Mouse (Mus musculus): Measurements from ENCODE around the gene Ctsw. TPM values are rescaled to one million over a fixed set of nuclear protein-coding genes. Genes with fewer than 3 reads are reported as not detected.

Ctsw gene
- 0.14 TPM in 1 of 2 replicates, not detected in the other for polyA plus RNA-seq (2012; rRNA removed)

DNA sequence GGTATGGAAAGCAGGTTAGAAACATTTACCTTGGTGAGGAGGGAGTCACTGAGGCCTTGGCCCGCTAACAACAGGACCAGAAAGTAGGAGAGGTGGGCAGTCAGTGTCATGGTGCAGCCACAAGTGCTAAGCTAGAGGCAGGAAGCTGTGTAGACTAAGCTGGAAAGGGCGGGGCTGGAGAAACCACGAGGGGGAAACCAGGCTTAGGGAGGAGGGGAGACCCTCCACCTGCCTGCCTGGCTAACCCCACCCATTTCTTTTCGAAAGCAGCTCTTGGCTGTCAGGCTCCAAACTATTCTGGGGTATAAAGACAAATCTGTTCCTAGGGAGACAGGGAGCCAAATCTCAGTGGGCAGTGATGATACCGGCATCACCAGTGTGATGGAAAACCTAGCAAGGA, at the start of gene Ctsw:
Gene Ctsw, minus strand, starts transcription at position 134 of the 400 bp plus-strand sequence.
- Histone ChIP-seq H3K4me3 (ENCODE audit: control insufficient read depth, low read depth, low read length) (no peak within 1 kb of the TSS), H3K27me3 (ENCODE audit: control insufficient read depth, insufficient read depth, low read length) (no peaks in the 10 kb centered on the region), H3K4me1 (ENCODE audit: control insufficient read depth, insufficient read depth, low read length) (peaks cover 1% of the 10 kb centered on the region; the same call in 1 of the 2 replicates), H3K36me3 (ENCODE audit: control insufficient read depth, insufficient read depth, low read length) (no peaks in the 10 kb centered on the region; the same call in 1 of the 2 replicates), H3K27ac (ENCODE audit: control insufficient read depth, insufficient read depth, low read depth, low read length) (no peak within 1 kb of the TSS)
- no peak for TF ChIP-seq POLR2A (IDR thresholded peaks at IDR 0.05; ENCODE audit: control insufficient read depth, low read depth, low read length)
- TF ChIP-seq CTCF (IDR thresholded peaks at IDR 0.05; ENCODE audit: control insufficient read depth, insufficient read depth, insufficient replicate concordance, low read depth, low read length): no peak

DNA sequence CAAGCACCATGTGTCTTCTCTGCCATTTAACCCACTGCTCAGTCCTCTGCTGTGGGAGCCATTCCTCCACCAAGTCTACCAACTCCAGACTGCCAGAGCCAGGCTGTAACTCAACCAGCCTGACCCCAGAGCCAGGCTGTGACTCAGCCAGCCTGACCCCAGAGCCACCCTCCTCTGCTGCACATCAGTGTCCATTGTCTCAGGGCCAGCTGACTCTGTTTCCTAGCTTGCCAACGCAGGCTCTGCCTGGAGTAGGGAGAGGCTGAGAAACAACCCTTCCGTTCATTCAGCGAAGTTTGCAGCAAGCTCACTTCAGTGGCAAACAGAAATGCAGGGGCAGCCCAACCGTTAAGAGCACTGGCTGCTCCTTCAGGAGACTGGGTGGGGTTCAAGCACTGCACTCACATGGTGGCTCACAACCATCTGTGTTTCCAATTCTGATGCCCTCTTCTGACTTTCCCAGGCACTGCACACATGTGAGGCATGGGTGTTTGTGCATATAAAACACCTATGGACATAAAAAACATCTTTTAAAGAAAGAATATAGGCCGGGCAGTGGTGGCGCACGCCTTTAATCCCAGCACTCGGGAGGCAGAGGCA, 48.7 kb upstream of the Ctsw start:
- peaks cover 4% of the 10 kb centered on the region for H3K4me1 ChIP-seq (ENCODE audit: control insufficient read depth, insufficient read depth, low read length)
- no peak overlapping the region for H3K27ac ChIP-seq (ENCODE audit: control insufficient read depth, insufficient read depth, low read depth, low read length)
- no peak overlapping the region for H3K4me3 ChIP-seq (ENCODE audit: control insufficient read depth, low read depth, low read length)
- no peaks in the 10 kb centered on the region; the same call in 1 of the 2 replicates for H3K36me3 ChIP-seq (ENCODE audit: control insufficient read depth, insufficient read depth, low read length)
- H3K27me3 ChIP-seq (ENCODE audit: control insufficient read depth, insufficient read depth, low read length): no peaks in the 10 kb centered on the region
- TF ChIP-seq POLR2A (IDR thresholded peaks at IDR 0.05; ENCODE audit: control insufficient read depth, low read depth, low read length) (no peak), CTCF (IDR thresholded peaks at IDR 0.05; ENCODE audit: control insufficient read depth, insufficient read depth, insufficient replicate concordance, low read depth, low read length) (no peak)

DNA sequence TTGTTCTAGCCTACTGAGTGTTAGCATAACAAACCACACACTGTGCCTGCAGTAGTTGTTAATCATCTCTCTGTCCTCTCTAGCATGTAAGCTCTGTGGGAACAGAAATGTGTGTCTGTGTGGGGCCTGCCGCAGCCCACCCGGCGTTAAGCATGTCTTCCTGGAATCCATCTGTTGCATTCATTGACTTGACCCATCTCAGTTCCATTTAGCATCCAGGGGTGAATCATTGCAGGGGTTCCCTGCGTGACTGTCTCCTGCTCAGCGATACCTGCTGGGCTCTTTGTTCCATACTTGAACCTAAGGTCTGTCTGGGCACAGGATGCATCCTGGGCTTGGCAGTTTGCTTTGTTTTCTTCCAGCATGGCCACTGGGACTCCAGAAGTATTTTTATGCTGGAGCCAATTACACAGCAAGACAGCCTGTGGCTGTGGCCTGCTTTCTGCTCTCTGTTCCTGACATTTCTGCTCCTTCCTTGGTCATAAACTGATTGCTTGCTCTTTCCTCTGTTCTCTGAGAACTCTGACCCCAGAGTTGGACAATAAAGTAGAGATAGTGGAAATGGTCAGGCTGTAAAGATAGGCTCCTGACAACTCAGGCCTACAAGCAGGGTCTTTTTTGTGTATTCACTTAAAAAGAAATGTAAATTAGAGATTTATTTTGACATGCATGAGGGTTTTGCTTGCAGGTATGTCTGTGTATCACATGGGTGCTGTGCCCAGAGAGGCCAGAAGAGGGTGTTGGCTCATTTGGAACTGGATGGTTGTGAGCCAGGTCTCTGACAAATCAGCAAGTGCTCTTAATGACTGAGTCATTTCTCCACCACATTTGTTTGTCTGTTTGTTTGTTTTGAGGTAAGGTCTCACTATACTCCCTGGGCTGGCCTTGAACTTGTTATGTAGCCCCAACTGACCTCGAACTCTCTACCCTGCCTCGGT, 47.8 kb upstream of the Ctsw start:
- Histone ChIP-seq H3K36me3 (ENCODE audit: control insufficient read depth, insufficient read depth, low read length) (no peaks in the 10 kb centered on the region; the same call in 1 of the 2 replicates), H3K4me1 (ENCODE audit: control insufficient read depth, insufficient read depth, low read length) (peaks cover 5% of the 10 kb centered on the region), H3K4me3 (ENCODE audit: control insufficient read depth, low read depth, low read length) (no peak overlapping the region), H3K27ac (ENCODE audit: control insufficient read depth, insufficient read depth, low read depth, low read length) (no peak overlapping the region), H3K27me3 (ENCODE audit: control insufficient read depth, insufficient read depth, low read length) (no peaks in the 10 kb centered on the region)
- no peak for TF ChIP-seq POLR2A (IDR thresholded peaks at IDR 0.05; ENCODE audit: control insufficient read depth, low read depth, low read length)
- no peak for TF ChIP-seq CTCF (IDR thresholded peaks at IDR 0.05; ENCODE audit: control insufficient read depth, insufficient read depth, insufficient replicate concordance, low read depth, low read length)

DNA sequence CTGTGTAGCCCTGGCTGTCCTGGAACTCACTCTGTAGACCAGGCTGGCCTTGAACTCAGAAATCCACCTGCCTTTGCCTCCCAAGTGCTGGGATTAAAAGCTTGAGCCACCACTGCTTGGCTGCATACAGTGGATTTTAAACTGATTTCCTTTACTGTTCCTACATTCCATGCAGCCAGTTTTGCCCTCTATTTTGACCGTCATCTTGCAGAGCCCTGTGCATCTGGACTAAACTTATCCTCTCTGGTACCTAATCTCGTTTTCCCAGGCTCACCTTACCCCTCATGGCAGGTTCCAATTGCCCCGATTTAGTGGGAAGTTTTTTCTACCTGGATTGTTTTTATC, 44.7 kb upstream of the Ctsw start:
- Histone ChIP-seq H3K4me3 (ENCODE audit: control insufficient read depth, low read depth, low read length) (no peak overlapping the region), H3K4me1 (ENCODE audit: control insufficient read depth, insufficient read depth, low read length) (peaks cover 15% of the 10 kb centered on the region), H3K27me3 (ENCODE audit: control insufficient read depth, insufficient read depth, low read length) (no peaks in the 10 kb centered on the region), H3K27ac (ENCODE audit: control insufficient read depth, insufficient read depth, low read depth, low read length) (no peak overlapping the region), H3K36me3 (ENCODE audit: control insufficient read depth, insufficient read depth, low read length) (no peaks in the 10 kb centered on the region)
- TF ChIP-seq CTCF (IDR thresholded peaks at IDR 0.05; ENCODE audit: control insufficient read depth, insufficient read depth, insufficient replicate concordance, low read depth, low read length) (no peak), POLR2A (IDR thresholded peaks at IDR 0.05; ENCODE audit: control insufficient read depth, low read depth, low read length) (no peak)

DNA sequence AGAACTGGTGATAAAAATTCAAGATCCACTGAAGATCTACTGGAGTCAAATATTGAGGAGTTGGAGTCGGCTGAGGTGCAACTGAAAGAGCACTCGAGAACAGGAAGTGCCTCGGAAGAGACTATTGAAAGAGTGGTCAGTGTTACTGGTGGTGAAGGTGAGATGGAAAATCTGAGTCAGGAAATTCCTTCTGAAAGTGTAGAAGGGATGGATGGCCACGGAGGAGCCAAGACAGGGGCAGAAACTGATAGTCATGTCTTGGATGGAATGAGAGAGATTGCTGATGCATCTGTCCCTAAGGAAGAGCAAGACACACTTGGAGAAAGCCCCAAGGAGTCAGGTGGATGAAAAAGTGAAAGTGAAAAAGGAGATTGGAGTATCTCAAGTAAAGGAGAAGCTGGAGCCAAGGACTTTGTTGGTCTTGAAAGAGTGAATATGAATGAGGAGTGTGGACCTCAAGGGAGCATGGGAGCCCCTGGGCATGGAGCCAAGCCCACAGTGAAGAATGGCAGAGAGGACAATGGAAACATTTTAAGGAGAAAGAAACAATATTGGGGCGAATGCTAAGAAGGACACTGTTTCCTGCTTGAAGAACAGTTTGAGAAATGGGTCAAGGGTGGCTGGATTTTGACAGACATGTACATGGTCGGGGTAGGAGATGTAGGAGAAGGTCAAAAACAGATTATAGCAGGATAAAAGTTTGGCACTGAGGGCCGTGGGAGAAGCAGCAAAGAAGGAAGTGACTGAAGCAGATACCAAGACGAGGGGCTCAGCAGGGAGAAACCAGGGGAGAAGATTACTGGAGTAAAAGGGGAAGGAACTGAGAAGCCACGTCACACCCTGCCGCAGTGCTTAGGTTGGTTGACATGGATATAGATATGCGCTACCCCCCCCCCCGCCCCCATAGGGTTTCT, 44.0 kb upstream of the Ctsw start:
- H3K27me3 ChIP-seq (ENCODE audit: control insufficient read depth, insufficient read depth, low read length): no peaks in the 10 kb centered on the region
- peak overlapping the region; percentile 39; the same call in 1 of the 2 replicates for H3K4me3 ChIP-seq (ENCODE audit: control insufficient read depth, low read depth, low read length)
- TF ChIP-seq CTCF (IDR thresholded peaks at IDR 0.05; ENCODE audit: control insufficient read depth, insufficient read depth, insufficient replicate concordance, low read depth, low read length) (no peak), POLR2A (IDR thresholded peaks at IDR 0.05; ENCODE audit: control insufficient read depth, low read depth, low read length) (no peak)
- H3K36me3 ChIP-seq (ENCODE audit: control insufficient read depth, insufficient read depth, low read length): no peaks in the 10 kb centered on the region
- peaks cover 15% of the 10 kb centered on the region for H3K4me1 ChIP-seq (ENCODE audit: control insufficient read depth, insufficient read depth, low read length)
- no peak overlapping the region for H3K27ac ChIP-seq (ENCODE audit: control insufficient read depth, insufficient read depth, low read depth, low read length)

DNA sequence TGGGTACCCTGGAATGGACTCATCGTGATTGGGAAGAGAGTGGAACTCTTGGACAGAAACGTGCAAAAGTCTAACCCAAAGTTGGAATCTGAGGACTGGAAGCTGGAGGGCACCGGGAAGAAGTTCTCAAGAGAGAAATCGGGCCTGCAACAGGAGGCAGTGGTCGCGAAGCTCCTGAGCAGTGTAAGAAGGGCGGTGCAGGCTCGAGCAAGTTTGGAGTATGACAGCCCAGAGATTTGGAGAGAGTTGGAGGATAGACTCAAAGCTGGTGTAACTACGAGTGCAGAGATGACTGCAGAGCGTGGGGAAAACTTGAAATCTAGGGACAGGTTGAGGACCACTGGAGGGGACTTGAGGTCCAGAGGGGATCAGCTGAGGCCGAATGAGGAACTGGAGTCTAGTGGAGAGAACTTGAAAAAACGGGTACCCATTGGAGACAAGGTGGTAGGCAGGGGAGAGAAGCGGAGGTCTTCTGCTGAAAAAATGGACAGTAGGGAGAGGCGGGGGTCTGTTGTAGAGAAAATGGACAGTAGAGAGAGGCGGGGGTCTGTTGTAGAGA, 42.8 kb upstream of the Ctsw start:
- TF ChIP-seq CTCF (IDR thresholded peaks at IDR 0.05; ENCODE audit: control insufficient read depth, insufficient read depth, insufficient replicate concordance, low read depth, low read length): no peak
- peak overlapping the region; percentile 89 for H3K27ac ChIP-seq (ENCODE audit: control insufficient read depth, insufficient read depth, low read depth, low read length)
- H3K36me3 ChIP-seq (ENCODE audit: control insufficient read depth, insufficient read depth, low read length): no peaks in the 10 kb centered on the region
- peaks cover 15% of the 10 kb centered on the region for H3K4me1 ChIP-seq (ENCODE audit: control insufficient read depth, insufficient read depth, low read length)
- H3K4me3 ChIP-seq (ENCODE audit: control insufficient read depth, low read depth, low read length): peak overlapping the region; percentile 92
- no peaks in the 10 kb centered on the region for H3K27me3 ChIP-seq (ENCODE audit: control insufficient read depth, insufficient read depth, low read length)

All from testis, adult 2 months (tissue).